Comparison of ENCODE assay signal across 27 mouse cellular contexts in the genomic region with DNA sequence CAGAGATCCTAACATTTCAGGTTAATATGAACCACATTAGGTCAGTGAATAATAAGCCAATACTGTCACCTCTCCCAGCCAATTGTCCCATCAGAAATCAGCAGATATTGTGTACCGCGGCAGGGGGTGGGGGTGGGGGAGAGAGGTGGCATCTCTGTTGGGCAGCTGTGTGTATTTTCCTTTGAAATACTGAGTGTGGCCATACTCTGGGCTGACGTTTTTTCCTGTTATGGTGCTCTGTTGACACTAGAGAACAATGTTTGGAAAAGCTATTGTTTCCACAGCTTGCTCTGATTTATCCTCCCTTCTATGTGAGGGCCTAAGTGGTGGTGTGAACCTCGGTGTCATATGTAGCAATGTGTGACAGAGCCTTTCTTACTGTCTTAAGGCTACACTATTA.
A peak's percentile ranks its signal among the peaks of the same experiment; 100 is the strongest.
DNase-seq lines count a peak whose midpoint lies in the region; ATAC-seq lines count a peak whose summit lies in the region.
"Had no signal": no experiment of that assay in that cellular context is flagged by ENCODE, and none has a peak within 500 bp of the region (broad histone marks: within the 10 kb centered on the region; RNA-seq: fewer than 3 reads in every experiment).

No protein-coding gene starts in this region.

- no peaks in the 10 kb centered on the region for H3K9me3 ChIP-seq in kidney, embryonic 14.5 days (ENCODE audit: control insufficient read depth, low read length)
- no peaks in the 10 kb centered on the region for H3K9me3 ChIP-seq in lung, embryonic 15.5 days
- no peaks in the 10 kb centered on the region for H3K9me3 ChIP-seq in embryonic facial prominence, embryonic 11.5 days (replicated peaks; ENCODE audit: control insufficient read depth, low read length)
- H3K9me3 ChIP-seq: heart, embryonic 12.5 days; hindbrain, embryonic 15.5 days; kidney, embryonic 15.5 days; limb, embryonic 15.5 days; liver, embryonic 13.5 days; midbrain, embryonic 13.5 days had no signal

- ATAC-seq in kidney, embryonic 14.5 days (ENCODE audit: low FRiP score, low TSS enrichment), result peak; percentile 39; the same call in 1 of the 2 replicates
- ATAC-seq in lung, embryonic 15.5 days (ENCODE audit: borderline replicate concordance, extremely low read depth, low FRiP score, low TSS enrichment), result peak; percentile 65
- no peak for ATAC-seq in embryonic facial prominence, embryonic 11.5 days (replicated peaks; ENCODE audit: insufficient number of reproducible peaks, low FRiP score, low TSS enrichment, low read depth)
- ATAC-seq: forebrain, embryonic 14.5 days; inflammation-experienced regulatory T-cells, adult 6 months; midbrain, embryonic 13.5 days; Patski had no signal

- H3K9ac ChIP-seq in kidney, embryonic 14.5 days (ENCODE audit: low read depth, low read length), result no peak overlapping the region
- no peak overlapping the region for H3K9ac ChIP-seq in lung, embryonic 15.5 days
- H3K9ac ChIP-seq in embryonic facial prominence, embryonic 11.5 days (replicated peaks; ENCODE audit: low read length), result no peak overlapping the region
- H3K9ac ChIP-seq: heart, embryonic 12.5 days; hindbrain, embryonic 15.5 days; kidney, embryonic 15.5 days; limb, embryonic 15.5 days; liver, embryonic 13.5 days; midbrain, embryonic 13.5 days had no signal

- no peaks in the 10 kb centered on the region for H3K36me3 ChIP-seq in kidney, embryonic 14.5 days (ENCODE audit: control insufficient read depth, insufficient read depth, low read length)
- no peaks in the 10 kb centered on the region for H3K36me3 ChIP-seq in lung, embryonic 15.5 days
- H3K36me3 ChIP-seq in embryonic facial prominence, embryonic 11.5 days (replicated peaks; ENCODE audit: control insufficient read depth, insufficient read depth, low read depth, low read length), result no peaks in the 10 kb centered on the region
- H3K36me3 ChIP-seq: heart, embryonic 12.5 days; hindbrain, embryonic 15.5 days; kidney, embryonic 15.5 days; limb, embryonic 15.5 days; liver, embryonic 13.5 days; midbrain, embryonic 13.5 days had no signal

- no peak overlapping the region for H3K4me2 ChIP-seq in kidney, embryonic 14.5 days (replicated peaks; ENCODE audit: low read depth, low read length)
- no peak overlapping the region for H3K4me2 ChIP-seq in lung, embryonic 15.5 days
- H3K4me2 ChIP-seq in embryonic facial prominence, embryonic 11.5 days (ENCODE audit: low read depth, low read length), result no peak overlapping the region
- H3K4me2 ChIP-seq: heart, embryonic 12.5 days; hindbrain, embryonic 15.5 days; kidney, embryonic 15.5 days; limb, embryonic 15.5 days; liver, embryonic 13.5 days; midbrain, embryonic 13.5 days had no signal

- no peak overlapping the region for H3K4me3 ChIP-seq in kidney, embryonic 14.5 days (ENCODE audit: low read length)
- H3K4me3 ChIP-seq in lung, embryonic 15.5 days, result no peak overlapping the region
- H3K4me3 ChIP-seq in embryonic facial prominence, embryonic 11.5 days (ENCODE audit: low read depth, low read length), result no peak overlapping the region
- H3K4me3 ChIP-seq: heart, embryonic 12.5 days; hindbrain, embryonic 15.5 days; kidney, embryonic 15.5 days; left cerebral cortex, adult 2 months; limb, embryonic 15.5 days; liver, embryonic 13.5 days; midbrain, embryonic 13.5 days had no signal

- WGBS in kidney, embryonic 14.5 days, result 35% methylated on average over 4 of the region's 4 CpGs
- WGBS in lung, embryonic 15.5 days, result 43% methylated on average over 4 of the region's 4 CpGs
- 52% methylated on average over 4 of the region's 4 CpGs for WGBS in embryonic facial prominence, embryonic 11.5 days

- no peak overlapping the region for H3K27ac ChIP-seq in kidney, embryonic 14.5 days (ENCODE audit: low read depth, low read length)
- no peak overlapping the region for H3K27ac ChIP-seq in lung, embryonic 15.5 days
- H3K27ac ChIP-seq in embryonic facial prominence, embryonic 11.5 days (replicated peaks; ENCODE audit: low read depth, low read length), result no peak overlapping the region
- H3K27ac ChIP-seq: hindbrain, embryonic 15.5 days; kidney, embryonic 15.5 days; left cerebral cortex, adult 2 months; limb, embryonic 15.5 days; liver, embryonic 13.5 days; macrophage; midbrain, embryonic 13.5 days had no signal

- no peak for DNase-seq in kidney, postnatal 36 days
- DNase-seq in lung, adult 18-20 months, result no peak
- peak; percentile 35 for DNase-seq in embryo, embryonic 10.5 days (ENCODE audit: low spot score)
- DNase-seq in embryonic facial prominence, embryonic 11.5 days (ENCODE audit: low spot score), result peak; percentile 4
- DNase-seq in natural killer cell, adult 2 months (ENCODE audit: low spot score in 2 of 2), result no peak
- no peak for DNase-seq in layer of hippocampus, postnatal 25 days (ENCODE audit: extremely low spot score in 1 of 2, low spot score in 1 of 2)
- DNase-seq: adrenal gland, postnatal 10 days; cerebellum, adult 8-10 months; cerebellum, postnatal 25 days; gastrocnemius, postnatal 25 days; heart, adult 18-20 months; heart, postnatal 4 days; kidney, adult 11 months; liver, embryonic 13.5 days; thymus, adult 2 months had no signal

- H3K4me1 ChIP-seq in kidney, embryonic 14.5 days (ENCODE audit: control insufficient read depth, insufficient read depth, low read length), result no peaks in the 10 kb centered on the region
- no peaks in the 10 kb centered on the region for H3K4me1 ChIP-seq in lung, embryonic 15.5 days
- no peaks in the 10 kb centered on the region for H3K4me1 ChIP-seq in embryonic facial prominence, embryonic 11.5 days (ENCODE audit: control insufficient read depth, insufficient read depth, low read length)
- H3K4me1 ChIP-seq: heart, embryonic 12.5 days; hindbrain, embryonic 15.5 days; kidney, embryonic 15.5 days; limb, embryonic 15.5 days; liver, embryonic 13.5 days; midbrain, embryonic 13.5 days had no signal

- H3K27me3 ChIP-seq in kidney, embryonic 14.5 days (ENCODE audit: control insufficient read depth, insufficient read depth, low read length), result no peaks in the 10 kb centered on the region
- H3K27me3 ChIP-seq in lung, embryonic 15.5 days, result no peaks in the 10 kb centered on the region
- H3K27me3 ChIP-seq in embryonic facial prominence, embryonic 11.5 days (ENCODE audit: control insufficient read depth, insufficient read depth, low read length), result no peaks in the 10 kb centered on the region
- H3K27me3 ChIP-seq: heart, embryonic 12.5 days; hindbrain, embryonic 15.5 days; kidney, embryonic 15.5 days; limb, embryonic 15.5 days; liver, embryonic 13.5 days; midbrain, embryonic 13.5 days; Patski had no signal

Comparison
In these comparisons a context has a peak if more than half of its experiments do, and no peak if none do; other contexts are left out.
1. DNase-seq: peak in embryo, embryonic 10.5 days (single experiment) and embryonic facial prominence, embryonic 11.5 days (single experiment); none in kidney, postnatal 36 days (0 of 2), lung, adult 18-20 months (0 of 2), natural killer cell, adult 2 months (0 of 2) and layer of hippocampus, postnatal 25 days (0 of 2).